Mouse (Mus musculus) left cerebral cortex, adult 8-10 months (tissue): ENCODE measurements at regions not wholly inside any gene's neighbourhood (a gene's known extent, or its start where the extent isn't known, plus 50 kb on each side); places are given as distances from the start of the nearest gene placed in this dataset.
"Not testable (repeated sequence)": the region's sequence is repeated elsewhere in the genome, so short reads cannot be mapped to it uniquely, and the experiment has no call there.

ENCODE experiments used
- DNase-seq, 2 experiments: peaks; one replicate each; pipeline ENCODE4 v3.0.0; 2022; ENCODE audit warnings: low spot score in 2 of 2

GRCm38 (mm10) chr3:81736838-81737237 lies 195.6 kb upstream of the Ctso start:
- DNase-seq = no peak

DNA sequence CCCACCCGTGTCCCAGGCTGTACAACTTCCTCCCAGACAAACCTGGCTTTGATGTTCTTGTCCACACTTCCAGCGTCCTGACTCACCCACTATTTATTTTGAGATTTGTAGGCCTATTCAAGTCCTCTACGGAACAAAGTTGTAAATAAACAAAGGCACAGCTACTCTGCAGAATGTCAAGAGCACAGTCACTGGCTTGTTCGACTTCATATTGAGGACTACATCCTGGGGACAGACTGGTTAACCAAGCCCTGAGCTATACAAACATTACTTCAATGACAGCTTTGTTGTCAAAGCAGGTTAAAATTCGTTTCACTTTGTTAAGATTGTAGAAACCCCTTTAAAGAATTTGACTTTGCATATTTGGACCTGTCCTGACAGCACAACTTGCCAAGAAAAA lies 190.3 kb upstream of the Ctso start:
- DNase-seq = no peak

DNA sequence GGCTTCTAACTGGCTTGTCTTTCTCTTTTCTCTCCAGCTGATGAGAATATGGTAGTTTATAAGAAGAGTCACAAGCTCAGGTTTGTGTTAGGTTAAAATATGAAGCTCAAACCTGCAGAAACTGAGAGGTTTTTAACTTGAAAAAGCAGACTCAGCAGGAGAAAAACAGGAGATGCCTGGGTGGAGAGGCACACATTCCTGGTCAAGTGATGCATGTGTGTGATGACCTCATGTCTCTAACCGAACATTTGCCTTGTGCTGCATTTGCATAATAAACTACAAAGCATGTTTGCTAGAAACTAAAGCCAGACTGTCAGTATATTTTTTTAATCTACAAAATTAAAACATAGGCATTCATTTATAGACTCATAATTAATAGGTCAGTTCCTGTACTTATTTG lies 182.2 kb upstream of the Ctso start:
- no peak for DNase-seq

DNA sequence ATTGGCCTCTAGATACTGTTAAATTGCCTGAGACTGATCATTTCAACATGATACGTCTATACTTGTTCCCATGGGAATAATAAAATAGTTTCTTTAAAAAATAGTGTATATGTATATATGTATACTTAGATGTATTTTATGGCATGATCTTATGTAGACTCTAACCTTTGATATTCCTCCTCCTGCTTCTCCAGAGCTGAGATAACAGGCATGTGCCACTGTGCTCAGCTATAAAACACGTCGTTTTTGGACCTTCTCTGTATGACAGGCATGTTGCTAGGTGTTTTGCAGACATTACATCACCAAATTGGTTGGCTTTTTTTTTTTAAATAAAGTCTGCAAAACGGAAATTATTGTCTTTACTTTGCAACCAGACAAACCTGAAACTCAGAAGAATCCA lies 179.4 kb upstream of the Ctso start:
- DNase-seq = no peak

DNA sequence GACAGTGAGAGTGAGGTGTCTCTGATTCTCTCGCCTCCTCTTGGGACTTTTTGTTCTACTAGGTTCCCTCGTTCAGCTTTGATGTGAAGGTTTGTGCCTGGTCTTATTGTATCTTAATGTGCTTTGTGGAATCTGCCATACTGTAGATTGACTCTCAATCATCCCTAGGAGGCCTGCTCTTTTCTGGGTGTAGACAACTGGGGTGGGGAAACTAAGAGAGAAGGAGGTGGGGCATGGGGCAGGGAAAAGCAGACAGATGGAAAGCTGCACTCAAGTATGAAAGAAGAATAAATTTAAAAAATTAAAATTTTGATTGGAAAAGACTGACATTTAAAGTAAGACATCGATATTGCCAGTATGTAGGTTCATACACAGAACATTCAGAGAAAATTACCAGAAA lies 172.0 kb upstream of the Ctso start:
- DNase-seq = no peak

DNA sequence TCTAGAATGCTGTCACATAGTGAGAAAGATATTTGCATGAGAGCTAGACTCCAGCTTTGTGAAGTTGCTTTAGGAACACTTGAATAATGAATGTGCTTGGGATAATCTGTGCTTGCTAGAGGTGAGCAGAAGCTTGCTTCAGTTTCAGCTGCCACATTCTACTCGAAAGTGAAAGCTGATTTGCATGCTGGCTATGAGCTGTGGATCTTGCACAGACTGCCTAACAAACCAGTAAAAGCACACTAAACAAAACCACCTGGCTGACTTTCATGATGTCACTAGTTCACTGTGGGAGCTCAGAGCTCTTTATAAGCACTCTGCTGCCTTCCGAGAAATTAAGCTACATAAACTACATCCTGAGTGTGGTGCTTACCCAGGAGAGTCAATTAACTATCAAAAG lies 171.5 kb upstream of the Ctso start:
- DNase-seq = no peak

GRCm38 (mm10) chr3:81771812-81772211 lies 160.6 kb upstream of the Ctso start:
- no peak for DNase-seq

DNA sequence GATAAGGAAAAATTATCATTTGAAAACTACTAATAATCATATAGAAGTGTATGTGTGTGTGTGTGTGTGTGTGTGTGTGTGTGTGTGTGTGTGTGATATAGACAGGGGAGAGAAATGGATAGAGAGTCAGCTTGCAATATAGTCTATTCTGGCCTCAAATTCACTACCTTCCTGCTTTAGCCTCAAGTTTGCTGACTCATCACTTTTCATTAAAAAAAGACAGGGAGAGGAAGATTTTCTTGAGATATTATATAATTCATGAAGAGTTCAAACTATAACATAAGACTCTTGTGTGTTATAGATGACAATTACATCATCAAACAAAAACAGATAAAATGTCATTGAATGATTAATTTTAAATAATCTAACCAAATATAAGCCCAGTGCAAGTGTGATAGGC lies 159.4 kb upstream of the Ctso start:
- DNase-seq = no peak

- no peak for DNase-seq
These were observed 150.3 kb upstream of the Ctso start for GRCm38 (mm10) chr3:81782081-81782480.

- DNase-seq = peak; percentile 23 to 38
These were observed 149.4 kb upstream of the Ctso start for GRCm38 (mm10) chr3:81782921-81783541.

DNA sequence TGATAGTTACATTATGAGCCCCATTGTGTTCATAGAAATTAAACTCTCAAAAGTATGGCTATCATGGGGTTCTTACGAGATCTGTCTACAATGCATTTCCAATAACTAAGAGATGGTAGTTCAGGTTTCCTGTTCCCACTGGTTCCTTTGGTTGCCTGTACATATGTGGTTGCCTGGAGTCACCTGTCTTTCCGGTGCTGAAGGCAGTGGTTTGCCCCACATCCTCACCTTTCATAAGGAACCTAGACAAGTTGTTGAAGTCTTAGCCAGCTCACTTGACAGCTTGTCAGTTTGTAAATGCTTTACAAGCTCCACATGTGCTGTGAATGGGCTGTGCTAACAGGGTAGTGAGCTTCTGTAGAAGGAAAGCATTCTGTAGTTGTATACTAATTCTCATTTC lies 143.5 kb upstream of the Ctso start:
- no peak for DNase-seq

DNA sequence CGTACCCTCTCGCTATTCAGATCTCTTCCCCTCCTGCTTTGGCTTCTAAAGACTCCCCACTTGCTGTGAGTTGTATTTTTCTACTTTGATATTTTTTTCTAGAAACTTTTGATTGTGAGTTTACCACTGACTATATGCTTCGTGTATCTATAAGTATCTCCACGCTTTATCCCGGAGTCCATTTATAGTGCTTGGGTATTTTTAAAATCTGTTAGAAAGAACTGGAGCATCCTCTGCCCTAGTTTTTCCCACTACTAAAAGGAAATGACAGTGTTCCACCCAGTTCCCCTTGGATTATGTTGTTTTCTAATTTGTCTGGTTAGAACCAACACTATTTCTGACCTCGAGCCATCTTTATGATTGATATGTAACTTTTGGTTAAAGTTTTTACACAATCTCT lies 142.7 kb upstream of the Ctso start:
- DNase-seq = no peak

- no peak for DNase-seq
These were observed 130.3 kb upstream of the Ctso start for GRCm38 (mm10) chr3:81802096-81802495.

DNA sequence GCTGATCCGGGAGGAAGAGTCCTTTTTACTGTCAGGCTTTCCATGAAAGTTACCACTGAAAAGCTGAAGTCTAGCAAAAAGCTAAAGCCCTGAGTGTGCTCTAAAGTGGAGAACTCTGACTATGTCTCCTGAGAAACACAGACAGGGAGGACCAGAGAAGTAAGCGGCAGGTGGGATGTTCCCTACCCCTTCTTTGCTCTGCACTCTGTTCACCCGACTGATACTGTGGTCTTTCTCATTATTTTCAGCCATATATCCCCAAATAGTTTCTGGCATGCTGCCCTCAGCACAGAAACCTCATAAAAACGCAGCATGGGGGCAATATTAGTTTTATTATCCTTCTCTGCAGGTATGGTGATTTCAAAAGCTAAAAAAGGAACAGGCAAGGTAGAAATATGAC lies 126.7 kb upstream of the Ctso start:
- no peak for DNase-seq

DNA sequence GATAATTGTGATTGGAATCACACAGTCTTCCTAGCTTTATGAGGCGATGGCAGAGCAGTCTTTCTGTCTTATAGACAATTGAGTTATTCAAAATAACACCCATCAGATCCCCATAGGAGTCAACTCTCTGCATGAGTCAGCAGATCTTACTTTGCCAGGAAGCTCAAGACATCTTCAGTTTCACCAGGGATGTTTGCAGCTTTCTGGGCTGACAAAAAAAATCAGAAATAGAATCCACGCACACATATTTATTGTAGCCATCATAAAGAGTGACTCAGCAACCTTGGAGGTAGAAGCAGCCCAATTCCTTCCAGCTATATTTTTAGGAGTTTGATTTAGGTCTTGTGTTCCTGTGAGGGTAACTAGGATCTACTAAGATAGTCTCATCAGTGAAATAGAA lies 122.8 kb upstream of the Ctso start:
- peak in 1 of 2 experiments; percentile 15 for DNase-seq

DNA sequence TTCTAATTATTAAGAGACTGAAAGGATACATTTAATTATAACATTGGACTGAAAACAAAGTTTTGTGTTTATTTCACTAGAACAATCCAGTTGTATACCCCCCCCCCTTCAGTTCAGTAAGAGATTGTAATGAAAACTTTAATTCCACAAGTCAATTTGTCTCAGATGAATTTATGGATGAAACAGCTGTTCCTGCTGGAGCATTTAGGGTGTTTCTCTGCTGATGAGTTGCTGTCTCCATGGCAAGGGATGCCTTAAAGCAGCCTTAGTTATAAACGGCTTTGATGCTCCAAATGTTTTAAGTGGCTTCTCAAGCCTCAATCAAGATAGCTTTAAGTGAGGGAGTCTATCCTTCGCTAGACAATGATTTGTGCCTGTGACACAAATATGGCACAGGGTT lies 112.1 kb upstream of the Ctso start:
- no peak for DNase-seq

DNA sequence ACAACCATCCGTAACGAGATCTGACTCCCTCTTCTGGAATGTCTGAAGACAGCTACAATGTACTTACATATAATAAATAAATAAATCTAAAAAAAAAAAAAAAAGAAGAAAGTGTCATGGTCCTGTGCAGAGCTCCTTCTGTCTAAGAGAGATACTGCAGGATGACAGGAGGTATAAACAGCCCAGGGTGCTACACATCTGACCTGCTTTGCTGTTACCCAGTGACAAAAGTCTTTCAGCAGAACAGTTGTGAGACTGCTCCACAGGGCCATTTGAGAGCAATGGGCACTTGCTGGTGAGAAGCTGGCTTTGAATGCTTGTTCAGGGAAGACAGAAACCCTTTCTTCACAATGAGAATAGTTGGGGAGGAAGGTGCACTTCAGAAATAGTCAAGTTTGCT lies 102.9 kb upstream of the Ctso start:
- DNase-seq = no peak

DNA sequence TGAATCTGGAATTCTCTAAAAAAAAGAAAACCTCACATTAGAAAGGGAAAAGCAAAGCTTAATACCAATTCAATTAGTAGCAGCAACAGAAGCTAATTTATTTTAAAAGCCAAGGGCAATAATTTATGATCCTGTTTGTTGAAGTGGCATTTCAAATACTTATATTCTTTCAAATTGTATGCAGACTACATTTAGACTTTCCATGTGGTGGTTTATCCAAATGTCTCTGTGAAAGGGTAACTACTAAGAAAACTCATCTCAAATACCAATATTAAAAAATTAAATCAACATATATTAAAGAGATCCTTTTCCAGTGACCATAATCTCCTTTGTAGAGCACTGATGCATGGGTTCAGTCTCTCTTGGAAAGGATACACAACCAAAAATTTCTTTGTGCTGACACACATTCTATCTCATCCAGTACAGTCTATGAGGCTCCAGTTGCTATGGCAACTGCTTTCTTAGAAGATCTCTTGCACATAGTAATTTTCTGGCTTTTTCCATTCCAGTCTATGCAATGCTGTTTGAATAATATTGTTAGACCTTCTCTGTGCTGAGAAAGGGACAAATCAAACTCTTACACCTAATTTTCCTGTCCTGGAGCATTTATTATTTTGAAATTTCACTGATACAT lies 102.3 kb upstream of the Ctso start:
- DNase-seq = peak in 1 of 2 experiments; percentile 62

DNA sequence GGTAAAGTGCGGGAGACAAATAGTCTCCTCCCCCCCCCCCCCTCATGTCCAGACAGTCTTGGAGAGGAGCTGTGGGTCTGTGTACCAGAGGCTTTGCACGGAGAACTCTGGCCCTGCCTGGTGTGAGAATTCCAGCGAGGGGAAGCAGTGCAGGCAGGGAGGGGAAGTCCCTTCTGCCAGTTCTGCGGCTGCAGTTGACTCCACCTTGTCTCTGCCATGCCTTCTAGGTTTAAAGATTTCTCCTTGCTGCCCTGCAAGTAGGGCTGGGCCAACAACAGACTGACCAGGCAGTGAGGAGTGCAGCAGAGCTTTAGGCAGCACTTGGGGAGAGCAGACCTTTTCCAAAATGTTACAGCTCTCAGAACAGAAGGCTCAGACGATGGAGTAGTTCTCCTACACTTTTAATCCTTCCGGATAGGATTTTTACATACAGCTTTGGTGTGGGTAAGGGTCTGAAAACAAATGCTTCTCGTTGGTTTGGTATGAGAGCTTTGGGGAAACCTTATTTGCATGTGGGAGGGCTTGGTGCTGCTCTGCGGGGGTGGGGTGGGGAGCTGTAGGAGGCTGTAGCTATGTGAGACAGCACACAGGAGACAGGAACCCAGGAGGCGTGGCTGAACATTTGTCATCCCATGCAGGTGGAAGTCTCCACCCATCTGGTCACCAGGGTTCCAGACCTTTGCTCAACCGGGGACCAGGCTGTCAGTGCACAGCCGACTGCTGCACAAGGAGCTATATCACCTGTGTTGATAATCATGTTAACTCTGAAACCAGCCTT lies 96.8 kb upstream of the Ctso start:
- DNase-seq = no peak

- DNase-seq = no peak
These were observed 95.9 kb upstream of the Ctso start for GRCm38 (mm10) chr3:81836478-81836877.

- DNase-seq = not testable (repeated sequence)
These were observed 94.3 kb upstream of the Ctso start for GRCm38 (mm10) chr3:81838121-81838520.

- DNase-seq = no peak
These were observed 67.9 kb upstream of the Ctso start for GRCm38 (mm10) chr3:81864487-81864886.
